Mouse (Mus musculus) adrenal gland, postnatal 10 days (tissue): ENCODE measurements at regions not wholly inside any gene's neighbourhood (a gene's known extent, or its start where the extent isn't known, plus 50 kb on each side); places are given as distances from the start of the nearest gene placed in this dataset.

ENCODE experiments used
- DNase-seq: peaks from one replicate; pipeline ENCODE4 v3.0.0; 2021; ENCODE audit warnings: mixed read lengths

- DNase-seq, result no peak
These were observed 500.4 kb downstream of the Olfm4 start for GRCm38 (mm10) chr14:80484256-80484655.

DNA sequence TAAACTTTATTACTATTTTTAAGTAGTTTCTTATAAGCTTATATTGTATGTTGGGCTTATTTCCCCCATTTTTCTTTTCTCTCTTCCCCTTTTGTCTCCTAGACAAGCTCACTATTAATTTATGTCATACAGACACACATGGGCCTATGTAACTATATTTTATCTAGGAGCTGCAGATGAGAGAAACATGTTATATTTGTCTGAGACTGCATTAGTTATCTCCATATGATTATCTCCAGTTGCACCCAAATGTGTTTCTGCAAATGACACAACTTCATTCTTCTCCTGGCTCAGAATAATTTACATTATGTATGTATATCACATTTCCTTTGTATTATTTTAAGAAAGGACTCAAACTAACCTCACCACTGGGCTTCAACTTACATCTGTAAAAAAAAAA is 501.3 kb downstream of the Olfm4 start:
- DNase-seq, result no peak

DNA sequence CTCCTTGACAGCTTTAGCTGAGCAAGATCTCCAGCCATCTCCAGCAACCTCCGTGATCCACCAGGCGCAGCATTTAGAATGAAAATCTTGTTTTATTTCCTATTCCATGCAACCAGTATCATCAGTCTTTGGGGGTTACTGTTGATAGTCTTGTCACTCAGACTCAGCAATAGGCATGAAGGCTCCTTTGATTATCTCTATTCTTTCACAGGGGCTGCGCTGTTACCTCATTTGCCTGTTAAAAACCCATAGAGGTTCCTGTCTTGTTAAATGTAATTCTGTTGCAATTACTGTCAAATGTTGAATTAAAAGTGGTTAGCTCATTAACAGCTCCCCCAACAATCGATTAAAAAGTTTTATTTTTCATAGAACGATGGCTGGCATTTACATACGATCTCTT is 502.7 kb downstream of the Olfm4 start:
- no peak for DNase-seq

DNA sequence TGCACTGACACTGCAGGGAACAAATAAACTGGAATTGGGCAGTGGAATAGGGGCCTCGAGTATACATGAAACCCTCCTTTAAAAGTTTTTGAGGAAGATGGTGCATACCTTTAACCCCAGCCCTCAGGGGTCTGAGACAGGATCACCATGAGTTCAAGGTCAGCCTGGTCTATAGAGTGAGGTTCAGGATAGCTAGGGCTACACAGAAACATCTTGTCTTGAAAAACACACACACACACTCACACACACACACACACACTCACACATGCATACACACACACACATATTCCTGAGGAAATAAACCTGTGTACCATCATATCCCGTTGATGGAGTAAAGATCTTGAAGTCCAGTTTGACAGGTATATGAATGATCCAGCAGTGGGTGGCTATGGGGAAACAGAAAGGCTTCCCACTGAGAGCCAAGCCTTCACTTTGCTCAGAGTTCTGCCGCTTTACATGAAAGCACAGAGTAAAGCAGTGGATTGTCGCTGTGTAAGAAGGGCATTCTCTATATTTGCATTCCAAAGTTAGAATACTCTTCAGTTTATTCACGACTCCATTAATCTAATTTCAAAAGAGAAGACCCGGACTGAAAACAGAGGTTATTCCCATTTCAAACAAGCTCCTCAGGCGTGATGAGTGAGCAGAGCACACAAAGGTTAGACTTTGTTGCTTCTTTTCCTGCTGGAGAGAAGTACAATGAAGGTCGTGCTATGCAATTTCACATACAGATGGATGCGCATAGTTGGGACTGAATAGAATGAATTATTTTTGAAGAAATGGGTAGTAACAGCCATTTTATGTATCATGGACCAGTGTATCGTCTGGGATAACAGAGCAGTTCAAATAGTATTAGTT is 508.4 kb downstream of the Olfm4 start:
- DNase-seq, result no peak

GRCm38 (mm10) chr14:80492901-80493279 is 509.0 kb downstream of the Olfm4 start:
- DNase-seq, result no peak

- no peak for DNase-seq
These were observed 520.5 kb downstream of the Olfm4 start for GRCm38 (mm10) chr14:80504351-80504750.

DNA sequence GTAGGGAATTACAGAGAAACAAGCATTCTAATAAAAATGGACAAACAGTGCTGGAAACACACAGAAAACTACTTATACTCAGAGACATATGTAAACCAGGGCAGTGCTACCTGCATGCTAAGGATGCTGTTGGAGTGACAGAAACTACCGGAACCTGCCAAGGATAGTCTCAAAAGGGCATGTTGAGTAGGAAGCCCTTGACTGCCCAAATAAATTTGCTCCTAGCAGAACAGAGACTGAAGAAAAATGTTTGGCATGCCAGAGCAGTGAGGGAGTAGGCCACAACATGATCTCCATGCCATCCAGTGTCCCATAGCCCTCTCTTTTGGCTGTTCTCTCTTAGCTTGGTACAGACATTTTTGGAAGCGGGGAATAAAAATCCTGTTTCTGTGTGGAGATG is 532.7 kb downstream of the Olfm4 start:
- no peak for DNase-seq

GRCm38 (mm10) chr14:80521216-80521615 is 537.3 kb downstream of the Olfm4 start:
- DNase-seq, result no peak

- DNase-seq, result no peak
These were observed 537.8 kb downstream of the Olfm4 start for GRCm38 (mm10) chr14:80521631-80522030.

DNA sequence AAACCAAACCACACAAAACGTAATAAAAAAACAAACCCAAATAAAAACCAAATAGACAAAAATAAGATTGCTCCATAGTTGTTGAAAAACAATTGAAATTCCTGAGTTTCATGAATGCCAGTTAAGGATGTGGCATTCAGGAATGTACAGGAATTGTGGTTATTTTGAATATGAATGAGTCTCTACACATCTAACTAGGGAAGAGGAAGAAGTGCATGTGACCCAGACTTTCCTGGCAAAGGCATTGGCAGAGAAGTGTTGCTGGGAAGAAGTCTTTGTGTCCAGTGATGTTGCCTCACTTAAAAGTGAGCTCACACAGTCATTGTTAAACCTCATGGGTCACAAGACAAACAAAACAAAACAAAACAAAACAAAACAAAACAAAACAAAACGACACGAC is 538.7 kb downstream of the Olfm4 start:
- no peak for DNase-seq

- no peak for DNase-seq
These were observed 544.6 kb downstream of the Olfm4 start for GRCm38 (mm10) chr14:80528419-80529028.

- DNase-seq, result no peak
These were observed 552.3 kb downstream of the Olfm4 start for GRCm38 (mm10) chr14:80536044-80536745.

DNA sequence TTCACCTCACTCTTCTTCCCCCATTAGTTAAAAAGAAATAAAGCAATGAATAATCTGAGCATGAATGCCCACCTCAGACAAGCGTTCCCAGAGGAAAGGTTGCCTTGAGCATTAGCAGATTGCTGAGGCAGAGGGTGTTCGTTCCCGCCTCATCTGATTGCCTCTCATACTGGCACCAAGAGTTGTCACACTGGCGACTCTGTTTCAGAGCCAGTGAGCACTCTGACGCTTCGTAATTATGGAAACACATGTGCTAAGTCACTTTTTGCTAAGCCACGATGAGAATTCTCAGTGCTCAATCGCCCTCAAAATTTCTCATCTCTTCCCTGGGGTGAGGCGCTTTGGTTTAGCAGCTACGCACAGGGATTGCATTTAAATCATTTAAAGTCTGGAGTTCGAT is 576.1 kb downstream of the Olfm4 start:
- DNase-seq, result no peak
